11 mouse cellular contexts compared by ENCODE assay signal in genomic region chr19:41716233-41717218, GRCm38 (mm10). TPM values are rescaled to one million over a fixed set of nuclear protein-coding genes. Genes with fewer than 3 reads are reported as not detected.
DNase-seq lines count a peak whose midpoint lies in the region; ATAC-seq and TF ChIP-seq lines count a peak whose summit lies in the region.
"Had no signal": no experiment of that assay in that cellular context is flagged by ENCODE, and none has a peak within 500 bp of the region (broad histone marks: within the 10 kb centered on the region; RNA-seq: fewer than 3 reads in every experiment).

No protein-coding gene starts in this region.

- peaks cover 6% of the 10 kb centered on the region; the same call in 1 of the 2 replicates for H3K4me1 ChIP-seq in heart, embryonic 15.5 days (replicated peaks)
- no peaks in the 10 kb centered on the region for H3K4me1 ChIP-seq in testis, adult 2 months (ENCODE audit: control insufficient read depth, insufficient read depth, low read length)

- 0 out of 2 replicates have a peak overlapping the region, but pooled peaks have one; percentile 2 for H3K4me2 ChIP-seq in heart, embryonic 15.5 days

- WGBS in heart, embryonic 15.5 days, result 30% methylated on average over 19 of the region's 19 CpGs

- TF ChIP-seq CTCF in testis, adult 2 months (IDR thresholded peaks at IDR 0.05; ENCODE audit: control insufficient read depth, insufficient read depth, insufficient replicate concordance, low read depth, low read length), result no peak

- TF ChIP-seq POLR2A in testis, adult 2 months (IDR thresholded peaks at IDR 0.05; ENCODE audit: control insufficient read depth, low read depth, low read length), result no peak

- H3K36me3 ChIP-seq in heart, embryonic 15.5 days, result no peaks in the 10 kb centered on the region
- H3K36me3 ChIP-seq in testis, adult 2 months (ENCODE audit: control insufficient read depth, insufficient read depth, low read length), result no peaks in the 10 kb centered on the region

- H3K27me3 ChIP-seq in heart, embryonic 15.5 days, result peaks cover 9% of the 10 kb centered on the region
- no peaks in the 10 kb centered on the region for H3K27me3 ChIP-seq in testis, adult 2 months (ENCODE audit: control insufficient read depth, insufficient read depth, low read length)

- no peak for ATAC-seq in heart, embryonic 15.5 days (replicated peaks; ENCODE audit: insufficient number of reproducible peaks, insufficient read depth, low FRiP score, low read depth)

- H3K4me3 ChIP-seq in heart, embryonic 15.5 days, result no peak overlapping the region
- H3K4me3 ChIP-seq in testis, adult 2 months (ENCODE audit: control insufficient read depth, low read depth, low read length), result peak overlapping the region; percentile 22

- no peak overlapping the region for H3K27ac ChIP-seq in heart, embryonic 15.5 days
- H3K27ac ChIP-seq in testis, adult 2 months (ENCODE audit: control insufficient read depth, insufficient read depth, low read depth, low read length), result no peak overlapping the region
- H3K27ac ChIP-seq: macrophage had no signal

- no peak overlapping the region for H3K9ac ChIP-seq in heart, embryonic 15.5 days

- DNase-seq in heart, adult 8-10 months (ENCODE audit: low spot score), result no peak
- DNase-seq in testis, postnatal 10 days (ENCODE audit: low spot score), result no peak
- DNase-seq in mesoderm, embryonic 11.5 days (ENCODE audit: low read depth, low spot score), result peak; percentile 92
- DNase-seq in spleen, adult 12 weeks (ENCODE audit: low spot score), result no peak
- no peak for DNase-seq in adrenal gland, adult 8-10 months
- DNase-seq in frontal cortex, postnatal 10 days (ENCODE audit: low spot score in 2 of 2), result no peak
- DNase-seq: cerebellum, adult 18-20 months had no signal

- no peaks in the 10 kb centered on the region for H3K9me3 ChIP-seq in heart, embryonic 15.5 days (replicated peaks)

RNA-seq across cellular contexts. Expression of gene Slit1, which starts 26.9 kb away (rescaled TPM):
- polyA plus RNA-seq in heart, embryonic 15.5 days (2015; fragmentation: Nextera tagmentation; extraction: Ambion mirVana), result 0.09 and 0.19 TPM in 2 replicates
- under 1 TPM in 3 of 4 experiments, not detected in 1; 0.06 to 0.44 (median 0.09) TPM for total RNA-seq in heart, adult 8-10 months (2022)
- polyA plus RNA-seq in testis, adult 2 months (2012; rRNA removed), result 9.6 and 11.7 TPM in 2 replicates
- 10 to 100 TPM in 2 of 4 experiments, 1 to 10 TPM in 2; 5.7 to 32.3 (median 14.2) TPM for total RNA-seq in adrenal gland, adult 8-10 months (2022)
- polyA plus RNA-seq: C2C12 had no signal

Comparison
In these comparisons a context has a peak if more than half of its experiments do, and no peak if none do; other contexts are left out.
1. RNA of gene Slit1, which starts 26.9 kb away (total RNA-seq): 5.7 to 32.3 TPM in adrenal gland, adult 8-10 months; 0.06 to 0.44 TPM in heart, adult 8-10 months; every median in the first group is over 4 times any median in the second.